Mouse (Mus musculus): ENCODE data around the gene Fitm1. TPM values are rescaled to one million over a fixed set of nuclear protein-coding genes. Genes with fewer than 3 reads are reported as not detected.

Gene Fitm1
- polyA plus RNA-seq, 1 experiment from 2014 or later = 6.5 TPM

Other genes starting within 250 kb of the Fitm1 start
- gene Dhrs4, start 96.9 kb upstream of the Fitm1 start, polyA plus RNA-seq (2014; fragmentation: Nextera tagmentation; extraction: Ambion mirVana) = 49.4 and 55.3 TPM in 2 replicates
- gene Carmil3, start 85.0 kb upstream of the Fitm1 start, polyA plus RNA-seq (2014; fragmentation: Nextera tagmentation; extraction: Ambion mirVana) = 3.0 and 3.7 TPM in 2 replicates
- not detected in 2 replicates for gene Cpne6, start 65.2 kb upstream of the Fitm1 start, polyA plus RNA-seq (2014; fragmentation: Nextera tagmentation; extraction: Ambion mirVana)
- gene Nrl, start 50.6 kb upstream of the Fitm1 start, polyA plus RNA-seq (2014; fragmentation: Nextera tagmentation; extraction: Ambion mirVana) = not detected in 2 replicates
- 20.4 and 21.6 TPM in 2 replicates for gene Pck2, start 35.4 kb upstream of the Fitm1 start, polyA plus RNA-seq (2014; fragmentation: Nextera tagmentation; extraction: Ambion mirVana)
- 67.7 and 68.0 TPM in 2 replicates for gene Dcaf11, start 15.6 kb upstream of the Fitm1 start, polyA plus RNA-seq (2014; fragmentation: Nextera tagmentation; extraction: Ambion mirVana)
- gene A730061H03Rik, start 15.2 kb upstream of the Fitm1 start, polyA plus RNA-seq (2014; fragmentation: Nextera tagmentation; extraction: Ambion mirVana) = 0.48 and 0.79 TPM in 2 replicates
- 138 and 152 TPM in 2 replicates for gene Psme1, start 2.5 kb downstream of the Fitm1 start, polyA plus RNA-seq (2014; fragmentation: Nextera tagmentation; extraction: Ambion mirVana)
- gene Emc9, start 9.7 kb downstream of the Fitm1 start, polyA plus RNA-seq (2014; fragmentation: Nextera tagmentation; extraction: Ambion mirVana) = 4.2 and 4.6 TPM in 2 replicates
- gene Psme2, start 15.5 kb downstream of the Fitm1 start, polyA plus RNA-seq (2014; fragmentation: Nextera tagmentation; extraction: Ambion mirVana) = 195 and 225 TPM in 2 replicates
- 10.3 and 13.9 TPM in 2 replicates for gene Rnf31, start 16.1 kb downstream of the Fitm1 start, polyA plus RNA-seq (2014; fragmentation: Nextera tagmentation; extraction: Ambion mirVana)
- 5.9 and 6.7 TPM in 2 replicates for gene Irf9, start 28.0 kb downstream of the Fitm1 start, polyA plus RNA-seq (2014; fragmentation: Nextera tagmentation; extraction: Ambion mirVana)
- 7.7 TPM in 2 replicates for gene Rec8, start 42.4 kb downstream of the Fitm1 start, polyA plus RNA-seq (2014; fragmentation: Nextera tagmentation; extraction: Ambion mirVana)
- 91.5 and 100 TPM in 2 replicates for gene Ipo4, start 60.3 kb downstream of the Fitm1 start, polyA plus RNA-seq (2014; fragmentation: Nextera tagmentation; extraction: Ambion mirVana)
- gene Gm49378, start 62.3 kb downstream of the Fitm1 start, polyA plus RNA-seq (2014; fragmentation: Nextera tagmentation; extraction: Ambion mirVana) = 2.2 and 2.9 TPM in 2 replicates
- gene Tm9sf1, start 68.2 kb downstream of the Fitm1 start, polyA plus RNA-seq (2014; fragmentation: Nextera tagmentation; extraction: Ambion mirVana) = 83.2 and 83.3 TPM in 2 replicates
- 0.77 and 0.91 TPM in 2 replicates for gene Tssk4, start 74.6 kb downstream of the Fitm1 start, polyA plus RNA-seq (2014; fragmentation: Nextera tagmentation; extraction: Ambion mirVana)
- gene Mdp1, start 84.9 kb downstream of the Fitm1 start, polyA plus RNA-seq (2014; fragmentation: Nextera tagmentation; extraction: Ambion mirVana) = 60.7 and 64.0 TPM in 2 replicates
- gene Gmpr2, start 96.3 kb downstream of the Fitm1 start, polyA plus RNA-seq (2014; fragmentation: Nextera tagmentation; extraction: Ambion mirVana) = 55.4 and 60.9 TPM in 2 replicates
- 619 and 660 TPM in 2 replicates for gene Nedd8, start 96.5 kb downstream of the Fitm1 start, polyA plus RNA-seq (2014; fragmentation: Nextera tagmentation; extraction: Ambion mirVana)
- 68.1 and 68.5 TPM in 2 replicates for gene Tinf2, start 106.2 kb downstream of the Fitm1 start, polyA plus RNA-seq (2014; fragmentation: Nextera tagmentation; extraction: Ambion mirVana)
- 2.1 TPM in 2 replicates for gene Tgm1, start 138.3 kb downstream of the Fitm1 start, polyA plus RNA-seq (2014; fragmentation: Nextera tagmentation; extraction: Ambion mirVana)
- gene Rabggta, start 146.6 kb downstream of the Fitm1 start, polyA plus RNA-seq (2014; fragmentation: Nextera tagmentation; extraction: Ambion mirVana) = 20.0 and 20.2 TPM in 2 replicates
- gene Dhrs1, start 170.1 kb downstream of the Fitm1 start, polyA plus RNA-seq (2014; fragmentation: Nextera tagmentation; extraction: Ambion mirVana) = 65.9 and 72.8 TPM in 2 replicates
- gene Nop9, start 170.1 kb downstream of the Fitm1 start, polyA plus RNA-seq (2014; fragmentation: Nextera tagmentation; extraction: Ambion mirVana) = 55.5 and 56.7 TPM in 2 replicates
- gene Cideb, start 182.8 kb downstream of the Fitm1 start, polyA plus RNA-seq (2014; fragmentation: Nextera tagmentation; extraction: Ambion mirVana) = 0.37 TPM in 1 of 2 replicates, not detected in the other
- 0.39 and 0.68 TPM in 2 replicates for gene Ltb4r2, start 185.8 kb downstream of the Fitm1 start, polyA plus RNA-seq (2014; fragmentation: Nextera tagmentation; extraction: Ambion mirVana)
- gene Ltb4r1, start 190.3 kb downstream of the Fitm1 start, polyA plus RNA-seq (2014; fragmentation: Nextera tagmentation; extraction: Ambion mirVana) = 0.17 TPM in 1 of 2 replicates, not detected in the other
- gene Adcy4, start 208.5 kb downstream of the Fitm1 start, polyA plus RNA-seq (2014; fragmentation: Nextera tagmentation; extraction: Ambion mirVana) = 13.2 and 15.0 TPM in 2 replicates
- gene Ripk3, start 213.2 kb downstream of the Fitm1 start, polyA plus RNA-seq (2014; fragmentation: Nextera tagmentation; extraction: Ambion mirVana) = 26.3 and 30.8 TPM in 2 replicates
- 105 and 106 TPM in 2 replicates for gene Nfatc4, start 247.5 kb downstream of the Fitm1 start, polyA plus RNA-seq (2014; fragmentation: Nextera tagmentation; extraction: Ambion mirVana)